Mouse (Mus musculus): ENCODE measurements at regions not wholly inside any gene's neighbourhood (a gene's known extent, or its start where the extent isn't known, plus 50 kb on each side); places are given as distances from the start of the nearest gene placed in this dataset.

DNA sequence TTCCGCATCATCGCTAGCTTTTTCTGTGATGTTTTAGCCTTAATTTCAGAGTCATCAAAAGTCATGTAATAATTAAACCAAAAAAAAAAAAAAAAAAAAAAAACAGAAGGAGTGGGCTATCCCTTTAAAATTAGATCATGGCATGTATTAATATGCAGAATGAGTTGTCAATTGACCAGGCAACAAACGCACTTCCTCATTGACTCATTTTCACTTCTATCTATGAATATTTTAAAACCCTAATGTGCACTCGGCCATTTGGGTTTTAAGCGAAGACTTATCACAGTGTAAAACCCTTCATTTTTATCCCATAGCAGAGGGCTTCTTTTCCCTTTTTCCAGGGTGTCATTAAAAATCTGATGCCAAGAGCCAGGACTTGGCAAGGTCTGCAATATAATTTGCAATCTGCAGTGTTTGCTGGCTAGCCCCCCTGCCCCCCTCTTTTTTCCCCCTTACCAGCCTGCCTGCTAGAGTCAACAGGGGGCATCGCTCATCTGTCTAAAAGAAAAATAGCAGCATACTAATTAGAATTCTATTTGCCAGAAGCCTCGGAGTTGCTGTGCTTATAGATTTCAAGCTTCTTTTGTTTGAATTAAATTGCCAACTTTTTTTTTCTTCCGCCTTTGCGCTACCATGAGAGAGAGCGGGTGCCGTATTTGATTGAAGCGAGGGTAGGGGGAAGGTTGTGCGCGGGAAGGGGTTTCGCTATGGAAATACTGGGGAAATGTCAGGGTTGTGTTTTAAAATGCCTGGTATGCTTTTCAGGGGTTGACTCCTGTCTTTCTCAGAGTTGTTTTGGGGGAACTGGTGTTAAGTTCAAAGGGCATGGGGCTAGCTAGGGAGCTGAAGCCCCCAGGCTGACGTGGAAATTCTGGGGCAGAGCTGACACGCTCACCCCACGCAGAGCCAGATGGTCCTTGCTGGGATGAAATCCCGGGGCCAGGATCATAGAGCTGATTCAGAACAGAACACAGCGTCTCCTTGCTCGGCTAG, 248.3 kb downstream of the Nr2f2 start:
- DNase-seq (ENCODE audit: low spot score in 2 of 2): peak in 1 of 2 experiments; percentile 18

DNA sequence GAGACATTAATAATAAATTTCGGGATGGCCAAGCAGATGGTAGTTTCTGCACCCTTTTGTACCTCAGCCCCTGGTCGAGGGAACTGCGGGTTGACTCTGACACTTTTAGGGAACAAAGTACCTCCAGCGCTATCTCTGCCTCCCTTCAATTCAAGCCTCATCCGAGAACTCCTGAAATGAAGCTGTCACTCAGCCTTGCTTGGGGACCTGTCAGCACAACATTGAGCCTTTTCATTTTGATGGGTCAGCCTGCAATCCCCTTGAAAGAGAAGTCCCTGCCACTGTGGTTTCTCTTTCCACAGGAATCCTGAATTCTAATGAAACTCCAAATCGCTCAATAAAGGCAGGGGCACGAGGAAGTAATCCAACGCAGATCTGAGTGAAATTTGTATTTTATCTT, 257.5 kb downstream of the Nr2f2 start:
- no peak for DNase-seq (ENCODE audit: low spot score in 2 of 2)

DNA sequence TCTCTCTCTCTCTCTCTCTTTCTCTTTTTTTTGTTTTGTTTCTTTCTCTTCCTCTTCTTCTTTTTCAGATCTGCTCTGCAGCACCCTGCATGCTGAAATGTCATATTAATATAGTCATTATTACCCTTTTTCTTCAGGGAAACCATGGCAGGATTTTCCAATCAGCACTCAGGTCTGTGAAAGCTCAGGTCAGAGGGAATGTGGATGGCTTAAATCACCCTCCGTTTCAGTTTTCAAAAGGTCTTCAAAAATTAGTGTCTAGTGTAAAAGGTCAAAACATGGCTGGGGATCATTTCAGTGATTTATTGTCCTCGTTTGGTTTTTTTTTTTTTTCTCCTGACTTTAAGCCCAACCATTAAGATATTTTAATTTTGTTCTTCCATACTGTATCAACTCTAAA, 261.5 kb downstream of the Nr2f2 start:
- no peak for DNase-seq (ENCODE audit: low spot score in 2 of 2)

DNA sequence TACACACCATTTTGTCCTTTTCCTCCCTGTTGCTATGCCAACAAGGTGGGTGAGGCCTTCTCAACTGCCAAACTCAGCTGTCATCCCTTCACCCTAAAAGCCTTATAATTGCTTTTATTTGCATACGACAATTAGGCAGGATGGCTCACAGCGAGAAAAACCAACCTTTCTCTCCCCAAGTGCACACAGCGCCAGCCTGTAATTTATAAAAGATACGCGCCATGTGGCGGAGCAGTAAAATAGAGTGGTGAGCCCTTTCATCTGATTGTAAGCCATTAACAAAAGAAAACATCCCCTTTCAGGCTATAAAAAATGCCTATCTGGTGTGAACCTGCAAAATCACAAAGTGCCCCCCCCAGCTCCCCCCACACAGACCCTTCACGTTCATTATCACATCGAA, 262.0 kb downstream of the Nr2f2 start:
- no peak for DNase-seq (ENCODE audit: low spot score in 2 of 2)

DNA sequence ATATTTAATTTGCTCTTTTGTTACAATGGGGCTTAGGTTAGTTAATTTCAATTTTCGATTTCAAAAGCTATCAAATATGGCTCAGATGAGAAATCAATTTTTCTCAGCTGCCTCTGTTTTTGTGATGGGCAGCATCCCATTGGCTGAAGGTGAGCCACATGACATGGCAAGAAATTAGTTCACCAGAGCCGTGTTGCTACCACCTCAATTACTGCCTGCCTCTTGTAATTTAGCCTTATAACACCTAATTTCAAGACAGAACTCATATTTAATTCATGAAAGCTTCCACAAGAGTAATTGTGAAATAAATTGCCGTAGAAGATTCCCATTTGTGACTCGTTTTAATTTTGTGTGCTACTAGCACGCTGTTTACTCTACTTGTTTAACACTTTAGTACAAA, 262.9 kb downstream of the Nr2f2 start:
- DNase-seq (ENCODE audit: low spot score in 2 of 2): no peak

DNA sequence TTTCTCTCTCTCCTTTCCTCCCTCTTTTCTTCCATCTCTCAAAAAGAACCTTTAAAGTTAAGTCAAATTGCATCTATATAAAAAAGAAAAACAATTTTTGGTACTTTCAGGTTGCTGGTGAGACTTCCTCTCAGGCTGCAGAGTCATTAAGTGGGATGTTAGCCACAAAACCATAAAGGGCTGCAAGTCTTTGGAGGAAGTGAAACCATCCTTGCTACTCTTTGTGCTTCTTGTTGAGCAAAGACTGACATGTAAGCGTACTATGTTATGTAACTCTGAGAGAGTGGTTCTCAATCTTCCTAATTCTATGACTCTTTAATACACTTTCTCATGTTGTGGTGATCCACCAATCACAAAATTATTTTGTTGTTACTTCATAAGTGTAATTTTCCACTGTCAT, 267.5 kb downstream of the Nr2f2 start:
- DNase-seq (ENCODE audit: low spot score in 2 of 2): no peak

DNA sequence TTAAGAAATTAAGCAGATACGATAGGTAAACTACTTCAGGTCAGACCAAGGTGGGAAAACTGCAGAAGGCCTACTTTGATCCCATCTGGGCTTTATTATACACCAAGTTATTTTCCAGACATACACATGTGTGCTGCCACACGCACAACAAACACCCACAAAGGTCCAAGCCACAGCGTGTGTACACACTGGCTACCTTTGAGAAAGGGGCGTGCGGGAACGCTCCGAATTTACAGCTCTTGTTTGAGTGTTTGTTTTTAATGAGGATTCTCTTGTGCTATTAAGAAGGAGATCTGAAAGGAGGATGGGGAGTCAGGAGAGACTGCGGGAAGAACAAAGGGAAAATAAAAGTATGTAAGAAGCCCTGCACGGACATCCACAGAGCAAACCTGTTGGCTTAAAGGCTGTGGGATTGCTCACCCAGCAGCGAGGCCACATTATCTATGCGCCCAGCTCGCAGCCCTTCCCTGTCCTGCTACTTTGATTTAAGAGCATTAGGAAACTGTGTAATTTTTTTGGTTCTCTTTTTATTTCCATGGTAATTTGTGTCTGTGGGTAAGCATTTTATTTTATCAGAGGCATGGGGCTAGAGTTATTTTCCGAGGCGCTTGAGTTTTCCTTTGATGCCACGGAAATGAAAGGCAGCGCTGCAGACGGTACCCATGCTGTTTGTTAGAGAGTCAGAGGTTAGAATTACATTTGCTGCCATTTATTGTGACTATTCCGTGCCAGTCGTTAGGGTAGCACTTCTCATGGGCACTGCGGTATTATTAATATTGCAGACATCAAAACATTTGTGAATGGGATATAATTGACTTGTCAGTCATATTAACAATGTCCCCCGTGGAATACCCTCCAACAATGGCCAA, 272.4 kb downstream of the Nr2f2 start:
- DNase-seq (ENCODE audit: low spot score in 2 of 2): no peak

DNA sequence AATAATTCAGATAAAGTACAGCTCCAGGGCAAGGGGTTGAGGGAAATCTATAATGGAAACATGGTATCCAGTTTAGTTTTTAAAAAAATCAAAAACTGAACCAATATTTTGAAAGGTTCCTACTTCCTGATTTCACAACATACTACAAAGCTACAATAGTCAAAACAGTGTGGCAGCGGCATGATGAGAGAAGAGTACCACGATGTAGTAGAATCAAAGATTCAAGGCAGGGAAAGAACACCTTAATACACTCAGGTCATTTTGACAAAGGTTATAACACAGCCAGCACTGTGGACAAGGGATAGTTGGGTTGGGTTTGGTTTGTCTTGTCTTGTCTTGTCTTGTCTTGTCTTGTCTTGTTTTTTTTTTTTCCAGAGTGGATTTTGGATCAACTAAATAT, 274.4 kb downstream of the Nr2f2 start:
- DNase-seq (ENCODE audit: low spot score in 2 of 2): no peak

DNA sequence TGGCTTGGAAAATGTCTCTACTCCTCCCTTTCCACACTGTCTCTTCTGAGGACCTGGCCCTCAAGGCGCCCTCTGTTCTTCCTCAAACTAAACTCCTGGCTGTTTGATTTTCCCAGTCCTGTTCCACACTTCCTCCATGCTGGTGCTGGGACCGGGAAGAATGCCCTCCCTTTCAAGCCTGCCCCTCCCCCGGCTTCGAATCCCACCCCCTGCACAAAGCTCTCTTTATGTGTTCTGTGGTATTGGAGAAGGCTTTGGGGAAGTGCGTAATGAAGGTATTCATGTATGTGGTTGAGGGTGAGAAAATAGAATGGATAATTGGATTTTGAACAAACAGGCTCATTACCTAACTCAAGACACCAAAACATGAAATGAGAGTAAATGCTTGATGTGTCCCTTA, 277.4 kb downstream of the Nr2f2 start:
- no peak for DNase-seq (ENCODE audit: low spot score in 2 of 2)

DNA sequence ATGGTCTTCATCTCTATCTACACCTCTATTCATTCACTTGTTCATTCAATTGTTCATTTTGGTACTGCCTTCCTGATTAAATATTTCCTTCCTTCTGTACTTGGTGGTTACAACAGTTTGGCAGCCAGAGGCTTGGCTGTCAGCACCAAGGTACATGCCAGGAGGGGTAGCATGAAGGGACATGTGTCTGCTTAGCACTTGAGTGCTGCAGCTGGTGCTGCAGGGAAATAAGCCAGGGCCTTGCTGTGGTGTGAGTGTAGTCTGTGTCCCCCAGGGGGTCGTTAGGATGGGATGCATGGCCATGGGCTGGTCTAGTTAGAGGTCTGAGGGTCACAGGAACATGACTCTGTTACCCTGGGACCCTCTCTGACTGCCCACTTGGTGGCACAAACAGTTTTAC, 296.9 kb downstream of the Nr2f2 start:
- peak in 1 of 2 experiments; percentile 14 for DNase-seq (ENCODE audit: low spot score in 2 of 2)

DNA sequence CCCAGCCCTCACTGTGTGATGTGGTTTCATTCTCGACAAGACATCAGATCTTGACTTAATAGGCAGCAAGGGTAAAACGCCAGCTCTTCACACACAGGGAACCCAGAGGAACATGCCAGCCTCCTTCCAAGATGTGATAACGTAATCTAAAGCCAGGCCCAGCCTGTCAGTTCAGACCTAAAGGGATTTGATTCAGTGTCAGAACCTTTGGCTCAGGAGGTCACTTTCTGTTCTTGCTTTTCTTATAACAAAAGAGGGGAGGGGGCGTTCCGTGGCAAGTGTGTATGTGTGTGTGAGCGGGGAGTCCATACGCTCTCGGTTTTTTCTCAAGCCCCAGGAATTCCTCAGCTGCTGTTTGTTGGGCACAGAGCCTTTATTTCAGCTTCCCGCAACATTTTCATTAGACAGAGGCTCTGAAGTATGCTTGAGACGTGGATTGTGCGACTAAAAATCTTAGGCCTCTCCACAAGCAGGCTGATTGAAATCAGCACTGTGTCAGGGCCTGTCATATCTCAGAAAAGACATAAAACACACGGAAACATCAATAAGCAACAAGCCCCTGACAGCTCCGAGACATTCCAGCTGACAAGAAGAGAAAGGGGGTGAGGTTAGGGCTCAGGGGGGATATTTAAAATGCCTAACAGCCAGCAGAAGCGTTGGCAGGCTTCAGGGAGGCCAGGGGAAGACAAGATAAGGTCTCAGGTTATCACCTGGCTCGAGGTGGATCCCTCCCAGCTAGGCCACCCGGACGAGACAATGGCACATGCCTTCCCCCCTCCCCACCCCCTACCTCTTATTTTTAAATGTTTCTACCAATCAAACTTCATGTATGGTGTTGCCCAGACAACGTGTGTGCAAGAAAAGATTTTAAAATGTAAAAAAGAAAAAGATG, 298.5 kb downstream of the Nr2f2 start:
- no peak for DNase-seq (ENCODE audit: low spot score in 2 of 2)

DNA sequence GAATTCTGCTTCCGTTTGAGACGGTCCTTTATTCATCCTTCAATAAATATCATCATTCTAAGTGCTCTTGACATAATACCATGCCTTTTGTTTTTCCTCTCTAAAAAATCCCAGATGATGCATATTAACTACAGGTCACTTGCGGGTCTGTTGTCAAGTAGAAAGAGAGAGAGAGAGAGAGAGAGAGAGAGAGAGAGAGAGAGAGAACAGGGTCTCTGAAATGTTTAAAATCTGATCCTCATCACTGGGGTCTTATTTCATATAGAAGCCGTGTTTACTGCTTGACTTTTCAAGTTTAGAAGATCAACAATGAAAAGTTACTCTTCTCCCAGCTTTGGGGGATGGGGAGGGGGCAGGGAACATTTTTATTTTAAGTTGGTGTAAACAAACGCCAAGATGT, 299.5 kb downstream of the Nr2f2 start:
- no peak for DNase-seq (ENCODE audit: low spot score in 2 of 2)

DNA sequence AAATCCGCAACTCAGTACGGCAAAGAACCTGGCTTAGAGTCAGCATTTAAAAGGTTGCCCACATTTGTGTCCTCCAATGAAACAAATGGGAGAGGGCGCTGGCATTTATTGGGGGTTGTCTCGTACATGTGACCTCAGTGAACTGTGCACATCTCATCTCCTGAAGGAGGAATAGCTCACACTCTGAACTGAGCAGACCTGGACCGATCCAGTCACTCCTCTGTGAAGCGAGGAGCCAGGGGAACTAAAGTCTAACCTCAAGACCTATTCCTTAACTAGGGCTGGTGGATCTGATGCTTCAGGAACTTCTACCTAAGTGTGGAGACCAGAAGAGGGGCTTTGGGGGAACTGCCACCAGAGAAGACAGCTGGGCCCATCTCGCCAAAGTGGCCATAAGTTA, 300.1 kb downstream of the Nr2f2 start:
- no peak for DNase-seq (ENCODE audit: low spot score in 2 of 2)

DNA sequence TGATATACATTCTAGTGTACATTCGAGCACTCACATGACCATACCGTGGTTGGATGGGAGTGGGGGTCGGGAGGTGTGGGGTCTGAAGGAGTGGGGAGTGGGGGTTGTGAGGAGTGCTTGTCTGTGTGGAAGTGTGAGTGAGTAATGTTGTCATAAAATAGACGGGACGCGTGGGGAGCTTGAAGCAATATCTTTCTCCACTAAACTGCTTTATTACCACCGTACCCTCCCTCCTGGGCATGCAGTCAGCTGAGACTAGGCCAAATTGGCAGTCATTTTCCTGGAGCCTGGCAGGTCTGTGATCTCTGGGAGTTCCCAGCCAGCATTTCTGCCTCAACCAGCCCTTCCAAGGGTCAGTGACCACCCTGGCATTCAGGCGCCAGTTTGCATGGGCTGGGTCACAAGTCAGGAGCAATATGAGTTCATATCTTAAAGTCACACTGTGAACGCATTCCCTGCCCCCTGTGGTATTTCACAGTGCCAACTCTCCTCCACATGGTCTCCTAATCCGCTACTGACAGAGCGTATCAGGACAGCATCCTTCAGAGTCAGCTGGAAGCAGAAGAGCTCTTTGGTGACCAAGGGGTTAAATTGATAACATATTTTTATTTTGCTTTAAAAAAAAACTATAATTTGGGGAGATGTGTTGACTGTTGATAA, 300.9 kb downstream of the Nr2f2 start:
- DNase-seq (ENCODE audit: low spot score in 2 of 2): peak; percentile 27 to 61

DNA sequence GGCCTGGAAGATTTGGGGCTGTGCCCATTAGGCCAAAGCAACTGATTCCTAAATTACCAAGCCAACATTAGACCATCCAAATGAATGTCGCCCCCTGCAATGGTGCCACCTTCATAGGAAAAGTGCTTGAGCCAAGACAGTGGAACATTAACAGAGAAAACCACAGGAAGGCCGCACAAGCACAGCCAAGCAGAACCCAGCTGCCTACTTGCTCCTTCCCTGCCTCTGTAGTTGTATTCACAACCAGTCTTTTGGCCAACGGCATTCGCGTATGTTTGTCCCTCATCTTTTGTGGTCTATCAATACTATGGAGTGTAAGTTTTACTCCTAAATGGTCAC, 319.2 kb downstream of the Nr2f2 start:
- DNase-seq (ENCODE audit: low spot score in 2 of 2): no peak

DNA sequence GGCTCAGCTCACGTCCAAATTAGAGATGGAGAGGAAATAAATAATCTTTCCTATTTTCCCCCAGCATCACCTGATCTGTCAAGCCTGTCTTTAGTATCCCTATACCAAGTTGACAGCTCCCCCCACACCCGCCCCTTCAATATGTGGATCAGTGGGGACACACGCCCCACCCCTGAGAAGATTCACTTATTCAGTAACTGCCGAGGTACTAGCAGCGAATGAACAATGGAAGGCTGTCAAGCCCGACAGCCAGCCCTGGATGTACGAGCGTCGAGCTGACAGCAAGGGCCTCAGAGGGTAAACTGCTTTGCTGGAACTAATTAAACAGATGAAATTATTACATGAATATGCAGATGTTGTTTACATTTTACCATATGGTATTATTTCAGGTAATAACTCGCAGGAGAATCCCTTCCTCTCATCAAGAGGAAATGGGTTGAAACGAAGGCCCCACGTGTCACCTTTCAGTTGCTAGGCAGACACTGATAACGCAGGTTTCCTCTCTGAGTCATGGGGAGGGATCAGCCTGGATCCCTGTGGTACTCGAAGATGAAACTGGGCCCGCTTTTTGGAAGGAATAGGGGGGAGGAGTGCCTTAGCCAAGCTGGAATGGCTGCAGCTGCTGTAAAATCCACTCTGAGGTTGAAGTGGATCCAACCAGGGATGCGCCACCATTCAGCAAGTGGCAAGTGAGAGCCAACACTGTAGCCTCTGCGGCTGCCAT, 319.7 kb downstream of the Nr2f2 start:
- DNase-seq (ENCODE audit: low spot score in 2 of 2): peak in 1 of 2 experiments; percentile 42

DNA sequence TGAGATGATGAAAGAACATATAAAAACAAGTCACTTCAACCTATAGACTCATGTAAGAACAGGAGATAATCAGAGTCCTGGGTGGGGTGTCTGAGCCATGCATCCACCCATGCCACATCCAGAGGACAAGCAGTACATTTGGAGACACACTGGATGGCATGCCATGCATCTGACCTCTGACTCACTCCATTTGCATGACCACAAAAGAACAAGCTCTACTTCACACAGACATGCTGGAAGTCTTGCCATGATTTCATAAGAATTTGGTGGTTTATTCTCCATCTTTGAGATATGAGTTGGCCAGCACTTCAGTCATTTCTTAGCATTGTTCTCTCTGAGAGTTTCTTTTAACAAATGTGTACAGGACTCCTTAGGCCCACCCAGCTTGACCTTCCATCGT, 329.5 kb downstream of the Nr2f2 start:
- DNase-seq (ENCODE audit: low spot score in 2 of 2): no peak

DNA sequence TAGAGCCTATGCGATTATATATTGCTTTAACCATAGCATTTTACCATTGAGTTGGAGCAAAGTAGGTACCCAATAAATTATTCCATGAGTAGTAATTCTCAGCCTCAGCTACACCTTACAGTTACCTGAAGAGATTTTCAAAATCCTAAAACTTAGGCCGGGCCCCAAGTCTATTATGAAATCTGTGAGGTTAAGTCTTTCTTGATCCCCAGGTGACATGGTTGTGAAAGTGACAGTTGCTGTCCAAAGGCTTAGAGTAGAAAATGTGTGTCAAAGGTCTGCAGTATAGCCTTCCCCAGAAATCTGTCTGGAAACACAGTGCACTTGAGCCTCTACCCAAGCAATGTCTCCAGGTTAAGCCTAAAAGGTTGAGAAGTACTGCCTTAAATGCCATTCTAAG, 333.7 kb downstream of the Nr2f2 start:
- DNase-seq (ENCODE audit: low spot score in 2 of 2): no peak

DNA sequence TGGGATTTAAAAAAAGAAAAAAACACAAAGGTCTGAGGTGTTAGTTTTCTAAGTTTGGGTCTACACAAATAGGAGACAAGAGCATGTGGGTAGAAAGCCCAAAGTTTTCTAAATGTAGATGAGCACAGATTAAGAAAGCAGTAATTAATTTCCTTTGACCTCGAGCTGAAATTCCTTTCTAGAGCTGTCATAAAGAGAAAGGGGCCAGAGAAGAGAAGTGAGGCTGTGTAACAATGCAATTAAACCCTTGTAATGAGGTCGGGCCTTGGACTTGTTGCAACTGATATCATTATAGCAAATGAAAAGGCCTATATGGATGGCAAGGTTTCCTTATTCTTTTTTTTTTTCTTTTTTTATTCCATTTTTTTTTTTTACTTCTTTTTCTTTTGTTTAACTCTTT, 337.2 kb downstream of the Nr2f2 start:
- no peak for DNase-seq (ENCODE audit: low spot score in 2 of 2)

DNA sequence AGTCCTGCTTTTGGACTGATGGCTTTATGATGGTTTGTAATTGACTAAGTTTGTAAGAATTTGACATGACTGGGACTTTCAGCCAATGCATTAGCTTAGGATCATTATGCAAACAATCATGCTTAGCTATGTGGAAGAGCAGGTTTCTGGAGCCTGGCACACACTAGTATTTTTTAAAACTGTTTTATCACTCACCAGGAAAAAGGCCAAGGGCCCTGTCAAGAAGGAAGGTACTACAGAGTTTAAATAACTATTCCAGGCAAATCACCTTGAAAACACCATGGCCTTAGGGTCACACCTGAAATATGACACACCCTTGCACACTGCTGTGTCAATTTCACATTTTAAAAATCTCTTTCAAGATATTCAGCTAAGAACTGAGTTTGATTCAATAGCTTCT, 341.0 kb downstream of the Nr2f2 start:
- DNase-seq (ENCODE audit: low spot score in 2 of 2): no peak

DNA sequence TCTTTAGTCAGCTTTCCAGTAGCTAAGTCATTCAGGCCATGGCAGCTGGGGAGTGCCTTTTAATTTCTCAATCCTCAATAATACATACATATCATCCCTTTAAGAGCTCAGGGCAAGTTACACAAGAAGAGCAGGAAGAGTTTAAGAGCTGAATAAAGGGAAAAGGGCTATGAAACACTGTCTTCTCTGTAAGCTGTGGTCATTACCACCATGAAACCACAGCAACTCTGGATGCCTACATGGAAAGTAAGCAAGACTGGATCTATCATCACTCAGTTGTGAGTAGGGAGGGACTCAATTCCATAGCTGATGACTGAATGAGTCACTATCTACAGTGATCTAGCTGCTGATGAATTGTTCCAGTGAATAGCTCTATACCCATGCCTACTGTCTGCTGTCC, 349.9 kb downstream of the Nr2f2 start:
- DNase-seq (ENCODE audit: low spot score in 2 of 2): no peak

Measured in cerebellum, postnatal 4 days (tissue).